Mouse (Mus musculus) kidney, embryonic 16.5 days (tissue): Measurements from ENCODE around the gene Bcar1. TPM values are rescaled to one million over a fixed set of nuclear protein-coding genes. Genes with fewer than 3 reads are reported as not detected.
A peak's percentile ranks its signal among the peaks of the same experiment; 100 is the strongest.

ENCODE experiments used
- ATAC-seq: fragments of 200-750 bp; cut with Nextera tagmentation; 2 replicates; pipeline ENCODE4 v1.8.0; 2017; ENCODE audit warnings: moderate TSS enrichment; ENCODE audit not compliant: low FRiP score, low TSS enrichment
- H3K27ac ChIP-seq: fragments of 300-500 bp; sonication (generic); 2 replicates; pipeline ENCODE4 v1.5.1; 2014; ENCODE audit warnings: low read length
- H3K27me3 ChIP-seq: fragments of 300-500 bp; sonication (generic); 2 replicates; pipeline ENCODE4 v1.6.1; 2014; ENCODE audit warnings: low read length, control low read depth, mixed read lengths; ENCODE audit not compliant: insufficient read depth
- H3K36me3 ChIP-seq: fragments of 300-500 bp; sonication (generic); 2 replicates; pipeline ENCODE4 v1.6.1; 2014; ENCODE audit warnings: low read length, control low read depth, mixed read lengths; ENCODE audit not compliant: insufficient read depth
- H3K4me1 ChIP-seq: fragments of 300-500 bp; sonication (generic); 2 replicates; pipeline ENCODE4 v1.6.1; 2014; ENCODE audit warnings: low read length, control low read depth, mixed read lengths; ENCODE audit not compliant: insufficient read depth
- H3K4me2 ChIP-seq: fragments of 300-500 bp; sonication (generic); replicated peaks from 2 replicates; pipeline ENCODE4 v1.6.1; 2014; ENCODE audit warnings: low read depth, low read length
- H3K4me3 ChIP-seq: fragments of 300-500 bp; sonication (generic); 2 replicates; pipeline ENCODE4 v1.5.1; 2014; ENCODE audit warnings: mild to moderate bottlenecking, low read length
- H3K9ac ChIP-seq: fragments of 300-500 bp; sonication (generic); replicated peaks from 2 replicates; pipeline ENCODE4 v1.6.1; 2014; ENCODE audit warnings: low read length
- H3K9me3 ChIP-seq: fragments of 300-500 bp; sonication (generic); 2 replicates; pipeline ENCODE4 v1.6.1; 2016; ENCODE audit warnings: low read length, control low read depth
- WGBS: fragments of 180-500 bp; shearing (Covaris S2); extraction: QIAGEN DNeasy Blood & Tissue Kit; methylation state at CpG from one replicate; pipeline ENCODE4 v1.1.7; 2014; 5-methylcytosine and 5-hydroxymethylcytosine counted together
- microRNA-seq: library from miRNA; unstranded; fragments of <30 nt; microRNA quantifications from one replicate; pipeline ENCODE4, GENCODE M21; 2016
- polyA plus RNA-seq: library from polyadenylated mRNA; unstranded; fragments of >200 nt; fragmentation: Nextera tagmentation; extraction: Ambion mirVana; gene quantifications from 2 replicates; pipeline ENCODE4 v1.2.1, GENCODE M21; 2015

Gene Bcar1
- polyA plus RNA-seq, 1 experiment from 2014 or later = 49.6 TPM

- no peak for ATAC-seq
- no peaks in the 10 kb centered on the region for H3K4me1 ChIP-seq
- peak overlapping the region; percentile 7; the same call in 1 of the 2 replicates for H3K9ac ChIP-seq
- no peak overlapping the region for H3K4me2 ChIP-seq
- H3K4me3 ChIP-seq = no peak overlapping the region
- H3K27me3 ChIP-seq = no peaks in the 10 kb centered on the region
- H3K27ac ChIP-seq = no peak overlapping the region
- H3K36me3 ChIP-seq = no peaks in the 10 kb centered on the region
- H3K9me3 ChIP-seq = peaks cover 5% of the 10 kb centered on the region; the same call in 1 of the 2 replicates
- 80% methylated on average over 7 of the region's 7 CpGs for WGBS
These were observed 64.8 kb downstream of the Bcar1 start for GRCm38 (mm10) chr8:111678848-111679247.

- Histone ChIP-seq H3K27me3 (no peaks in the 10 kb centered on the region), H3K4me2 (no peak overlapping the region), H3K4me3 (no peak overlapping the region), H3K9me3 (peaks cover 5% of the 10 kb centered on the region; the same call in 1 of the 2 replicates), H3K36me3 (no peaks in the 10 kb centered on the region), H3K9ac (no peak overlapping the region), H3K4me1 (no peaks in the 10 kb centered on the region), H3K27ac (no peak overlapping the region)
- ATAC-seq = no peak
- 28% methylated on average over 3 of the region's 3 CpGs for WGBS
These were observed 65.5 kb downstream of the Bcar1 start for GRCm38 (mm10) chr8:111678111-111678510.

GRCm38 (mm10) chr8:111676237-111676636 is 67.4 kb downstream of the Bcar1 start:
- H3K27me3 ChIP-seq = no peaks in the 10 kb centered on the region
- WGBS = 76% methylated on average over 8 of the region's 8 CpGs
- peaks cover 5% of the 10 kb centered on the region; the same call in 1 of the 2 replicates for H3K9me3 ChIP-seq
- no peaks in the 10 kb centered on the region for H3K4me1 ChIP-seq
- ATAC-seq = no peak
- no peak overlapping the region for H3K4me2 ChIP-seq
- H3K27ac ChIP-seq = no peak overlapping the region
- H3K4me3 ChIP-seq = no peak overlapping the region
- H3K9ac ChIP-seq = no peak overlapping the region
- peaks cover 3% of the 10 kb centered on the region; the same call in 1 of the 2 replicates for H3K36me3 ChIP-seq

- H3K9me3 ChIP-seq = no peaks in the 10 kb centered on the region
- H3K27me3 ChIP-seq = no peaks in the 10 kb centered on the region
- no peak overlapping the region for H3K4me2 ChIP-seq
- 89% methylated on average over 2 of the region's 2 CpGs for WGBS
- no peak overlapping the region for H3K27ac ChIP-seq
- H3K4me1 ChIP-seq = no peaks in the 10 kb centered on the region
- peaks cover 39% of the 10 kb centered on the region for H3K36me3 ChIP-seq
- no peak for ATAC-seq
- no peak overlapping the region for H3K4me3 ChIP-seq
- no peak overlapping the region for H3K9ac ChIP-seq
These were observed 76.9 kb downstream of the Bcar1 start for GRCm38 (mm10) chr8:111666751-111667150.

- WGBS = 88% methylated on average over 3 of the region's 3 CpGs
- H3K4me3 ChIP-seq = no peak overlapping the region
- ATAC-seq = 0 out of 2 replicates have a peak, but pooled peaks have one; percentile 63
These were observed 81.1 kb downstream of the Bcar1 start for GRCm38 (mm10) chr8:111662473-111662872.

More at GRCm38 (mm10) chr8:111662473-111662872, 81.1 kb downstream of the Bcar1 start:
- H3K4me1 ChIP-seq = no peaks in the 10 kb centered on the region; the same call in 1 of the 2 replicates
- no peak overlapping the region for H3K4me2 ChIP-seq
- H3K27me3 ChIP-seq = no peaks in the 10 kb centered on the region
- no peak overlapping the region for H3K9ac ChIP-seq
- peaks cover 3% of the 10 kb centered on the region; the same call in 1 of the 2 replicates for H3K36me3 ChIP-seq
- H3K9me3 ChIP-seq = no peaks in the 10 kb centered on the region
- H3K27ac ChIP-seq = no peak overlapping the region

Small RNA genes within 50 kb of the gene (microRNA-seq; reads per million reads assigned to microRNA genes)
- not detected for gene Mir7076

Other genes with a start within 250 kb of the Bcar1 start
- 7.8 and 7.9 TPM in 2 replicates for gene Wdr59, start 221.7 kb downstream of the Bcar1 start, polyA plus RNA-seq
- gene Znrf1, start 207.7 kb downstream of the Bcar1 start, polyA plus RNA-seq = 19.8 and 19.9 TPM in 2 replicates
- gene Ldhd, start 113.4 kb downstream of the Bcar1 start, polyA plus RNA-seq = 2.3 and 2.8 TPM in 2 replicates
- gene Zfp1, start 100.4 kb downstream of the Bcar1 start, polyA plus RNA-seq = 20.5 and 23.1 TPM in 2 replicates
- gene Ctrb1, start 52.8 kb downstream of the Bcar1 start, polyA plus RNA-seq = 0.35 TPM in 1 of 2 replicates, not detected in the other
- 220 and 232 TPM in 2 replicates for gene Cfdp1, start 110.5 kb upstream of the Bcar1 start, polyA plus RNA-seq
- gene Tmem170, start 132.9 kb upstream of the Bcar1 start, polyA plus RNA-seq = 10.6 and 13.7 TPM in 2 replicates
- 1.3 and 1.9 TPM in 2 replicates for gene Chst5, start 166.6 kb upstream of the Bcar1 start, polyA plus RNA-seq
- 20.7 and 24.6 TPM in 2 replicates for gene Tmem231, start 190.1 kb upstream of the Bcar1 start, polyA plus RNA-seq
- 197 and 202 TPM in 2 replicates for gene Gabarapl2, start 196.9 kb upstream of the Bcar1 start, polyA plus RNA-seq
- gene Adat1, start 248.5 kb upstream of the Bcar1 start, polyA plus RNA-seq = 11.7 and 12.0 TPM in 2 replicates